Mouse (Mus musculus): Measurements from ENCODE around the gene Dhdh. TPM values are rescaled to one million over a fixed set of nuclear protein-coding genes. Genes with fewer than 3 reads are reported as not detected.

The Dhdh gene
- polyA plus RNA-seq, 1 experiment from 2014 or later = 4.2 TPM

GRCm38 (mm10) chr7:45451344-45451982, 37.1 kb downstream of the Dhdh start:
- Histone ChIP-seq H3K36me3 (ENCODE audit: control insufficient read depth, insufficient read depth, low read length) (peaks cover 14% of the 10 kb centered on the region), H3K4me2 (ENCODE audit: low read length) (no peak overlapping the region), H3K4me3 (ENCODE audit: low read depth, low read length) (no peak overlapping the region), H3K27ac (ENCODE audit: low read length) (no peak overlapping the region), H3K9ac (ENCODE audit: low read depth, low read length) (no peak overlapping the region), H3K9me3 (replicated peaks; ENCODE audit: control insufficient read depth, low read length, poor library complexity, severe bottlenecking) (no peaks in the 10 kb centered on the region), H3K27me3 (ENCODE audit: control insufficient read depth, insufficient read depth, low read depth, low read length) (no peaks in the 10 kb centered on the region), H3K4me1 (ENCODE audit: control insufficient read depth, insufficient read depth, low read length) (no peaks in the 10 kb centered on the region)
- WGBS = 52% methylated on average over 23 of the region's 23 CpGs
- peak; percentile 73; the same call in 1 of the 2 replicates for ATAC-seq

GRCm38 (mm10) chr7:45449974-45450373, 38.6 kb downstream of the Dhdh start:
- H3K4me1 ChIP-seq (ENCODE audit: control insufficient read depth, insufficient read depth, low read length) = no peaks in the 10 kb centered on the region
- no peak overlapping the region for H3K4me3 ChIP-seq (ENCODE audit: low read depth, low read length)
- H3K27me3 ChIP-seq (ENCODE audit: control insufficient read depth, insufficient read depth, low read depth, low read length) = no peaks in the 10 kb centered on the region
- no peak overlapping the region for H3K9ac ChIP-seq (ENCODE audit: low read depth, low read length)
- H3K27ac ChIP-seq (ENCODE audit: low read length) = no peak overlapping the region
- H3K9me3 ChIP-seq (replicated peaks; ENCODE audit: control insufficient read depth, low read length, poor library complexity, severe bottlenecking) = no peaks in the 10 kb centered on the region
- 100% methylated on average over 1 of the region's 1 CpGs for WGBS
- peaks cover 13% of the 10 kb centered on the region; the same call in 1 of the 2 replicates for H3K36me3 ChIP-seq (ENCODE audit: control insufficient read depth, insufficient read depth, low read length)
- no peak overlapping the region for H3K4me2 ChIP-seq (ENCODE audit: low read length)
- ATAC-seq = no peak

GRCm38 (mm10) chr7:45447325-45447990, 41.1 kb downstream of the Dhdh start:
- WGBS = 43% methylated on average over 11 of the region's 11 CpGs

GRCm38 (mm10) chr7:45446589-45446988, 42.0 kb downstream of the Dhdh start:
- no peak for ATAC-seq
- Histone ChIP-seq H3K4me3 (ENCODE audit: low read depth, low read length) (no peak overlapping the region), H3K27me3 (ENCODE audit: control insufficient read depth, insufficient read depth, low read depth, low read length) (no peaks in the 10 kb centered on the region), H3K4me1 (ENCODE audit: control insufficient read depth, insufficient read depth, low read length) (no peaks in the 10 kb centered on the region), H3K4me2 (ENCODE audit: low read length) (no peak overlapping the region), H3K27ac (ENCODE audit: low read length) (no peak overlapping the region), H3K36me3 (ENCODE audit: control insufficient read depth, insufficient read depth, low read length) (peaks cover 7% of the 10 kb centered on the region; the same call in 1 of the 2 replicates), H3K9me3 (replicated peaks; ENCODE audit: control insufficient read depth, low read length, poor library complexity, severe bottlenecking) (no peaks in the 10 kb centered on the region), H3K9ac (ENCODE audit: low read depth, low read length) (no peak overlapping the region)

More at GRCm38 (mm10) chr7:45447325-45447990, 41.1 kb downstream of the Dhdh start:
- Histone ChIP-seq H3K4me3 (ENCODE audit: low read depth, low read length) (no peak overlapping the region), H3K27ac (ENCODE audit: low read length) (no peak overlapping the region), H3K9me3 (replicated peaks; ENCODE audit: control insufficient read depth, low read length, poor library complexity, severe bottlenecking) (no peaks in the 10 kb centered on the region), H3K9ac (ENCODE audit: low read depth, low read length) (no peak overlapping the region), H3K27me3 (ENCODE audit: control insufficient read depth, insufficient read depth, low read depth, low read length) (no peaks in the 10 kb centered on the region), H3K36me3 (ENCODE audit: control insufficient read depth, insufficient read depth, low read length) (peaks cover 7% of the 10 kb centered on the region; the same call in 1 of the 2 replicates), H3K4me2 (ENCODE audit: low read length) (no peak overlapping the region), H3K4me1 (ENCODE audit: control insufficient read depth, insufficient read depth, low read length) (no peaks in the 10 kb centered on the region)
- ATAC-seq = 0 out of 2 replicates have a peak, but pooled peaks have one; percentile 8

- peaks cover 7% of the 10 kb centered on the region for H3K36me3 ChIP-seq (ENCODE audit: control insufficient read depth, insufficient read depth, low read length)
- no peak overlapping the region for H3K9ac ChIP-seq (ENCODE audit: low read depth, low read length)
- WGBS = 92% methylated on average over 22 of the region's 22 CpGs
- no peaks in the 10 kb centered on the region for H3K9me3 ChIP-seq (replicated peaks; ENCODE audit: control insufficient read depth, low read length, poor library complexity, severe bottlenecking)
- no peak overlapping the region for H3K27ac ChIP-seq (ENCODE audit: low read length)
- H3K4me1 ChIP-seq (ENCODE audit: control insufficient read depth, insufficient read depth, low read length) = no peaks in the 10 kb centered on the region
- no peaks in the 10 kb centered on the region for H3K27me3 ChIP-seq (ENCODE audit: control insufficient read depth, insufficient read depth, low read depth, low read length)
- no peak for ATAC-seq
- no peak overlapping the region for H3K4me3 ChIP-seq (ENCODE audit: low read depth, low read length)
- H3K4me2 ChIP-seq (ENCODE audit: low read length) = no peak overlapping the region
Measured at GRCm38 (mm10) chr7:45443526-45444420, 44.8 kb downstream of the Dhdh start.

- no peak within 1 kb of the TSS for H3K9ac ChIP-seq (ENCODE audit: low read depth, low read length)
- WGBS = 26% methylated on average over 19 of the region's 19 CpGs
- peak within 1 kb of the TSS; percentile 27; the same call in 1 of the 2 replicates for H3K4me2 ChIP-seq (ENCODE audit: low read length)
Measured at GRCm38 (mm10) chr7:45437521-45438276, 50.9 kb downstream of the Dhdh start, which contains the start of gene Ruvbl2. TSS of gene Ruvbl2 (minus strand) at chr7:45438096.

GRCm38 (mm10) chr7:45437046-45437445, 51.6 kb downstream of the Dhdh start:
- Histone ChIP-seq H3K4me2 (ENCODE audit: low read length) (no peak overlapping the region), H3K4me1 (ENCODE audit: control insufficient read depth, insufficient read depth, low read length) (peaks cover 30% of the 10 kb centered on the region), H3K9ac (ENCODE audit: low read depth, low read length) (no peak overlapping the region), H3K36me3 (ENCODE audit: control insufficient read depth, insufficient read depth, low read length) (peaks cover 2% of the 10 kb centered on the region), H3K4me3 (ENCODE audit: low read depth, low read length) (no peak overlapping the region), H3K27ac (ENCODE audit: low read length) (no peak overlapping the region), H3K27me3 (ENCODE audit: control insufficient read depth, insufficient read depth, low read depth, low read length) (no peaks in the 10 kb centered on the region), H3K9me3 (replicated peaks; ENCODE audit: control insufficient read depth, low read length, poor library complexity, severe bottlenecking) (no peaks in the 10 kb centered on the region)
- ATAC-seq = no peak
- WGBS = 28% methylated on average over 6 of the region's 6 CpGs

More at GRCm38 (mm10) chr7:45437521-45438276, 50.9 kb downstream of the Dhdh start, which contains the start of gene Ruvbl2:
- no peak within 1 kb of the TSS for H3K4me3 ChIP-seq (ENCODE audit: low read depth, low read length)
- no peaks in the 10 kb centered on the region for H3K27me3 ChIP-seq (ENCODE audit: control insufficient read depth, insufficient read depth, low read depth, low read length)
- H3K36me3 ChIP-seq (ENCODE audit: control insufficient read depth, insufficient read depth, low read length) = peaks cover 2% of the 10 kb centered on the region
- H3K4me1 ChIP-seq (ENCODE audit: control insufficient read depth, insufficient read depth, low read length) = peaks cover 28% of the 10 kb centered on the region
- H3K9me3 ChIP-seq (replicated peaks; ENCODE audit: control insufficient read depth, low read length, poor library complexity, severe bottlenecking) = no peaks in the 10 kb centered on the region
- H3K27ac ChIP-seq (ENCODE audit: low read length) = no peak within 1 kb of the TSS
- no peak for ATAC-seq

GRCm38 (mm10) chr7:45436444-45436843, 52.2 kb downstream of the Dhdh start:
- Histone ChIP-seq H3K36me3 (ENCODE audit: control insufficient read depth, insufficient read depth, low read length) (peaks cover 2% of the 10 kb centered on the region), H3K4me1 (ENCODE audit: control insufficient read depth, insufficient read depth, low read length) (peaks cover 30% of the 10 kb centered on the region), H3K9ac (ENCODE audit: low read depth, low read length) (no peak overlapping the region), H3K4me3 (ENCODE audit: low read depth, low read length) (no peak overlapping the region), H3K4me2 (ENCODE audit: low read length) (no peak overlapping the region), H3K9me3 (replicated peaks; ENCODE audit: control insufficient read depth, low read length, poor library complexity, severe bottlenecking) (no peaks in the 10 kb centered on the region), H3K27ac (ENCODE audit: low read length) (no peak overlapping the region), H3K27me3 (ENCODE audit: control insufficient read depth, insufficient read depth, low read depth, low read length) (no peaks in the 10 kb centered on the region)
- 90% methylated on average over 5 of the region's 5 CpGs for WGBS
- no peak for ATAC-seq

All from midbrain, embryonic 16.5 days (tissue).